Mouse (Mus musculus) adipocyte (in vitro differentiated cells): ENCODE results near the gene Supt4a.

Source experiments
- DNase-seq: peaks from one replicate; pipeline ENCODE4 v3.0.0-alpha.2; 2016; ENCODE audit warnings: low spot score

The Supt4a gene

DNA sequence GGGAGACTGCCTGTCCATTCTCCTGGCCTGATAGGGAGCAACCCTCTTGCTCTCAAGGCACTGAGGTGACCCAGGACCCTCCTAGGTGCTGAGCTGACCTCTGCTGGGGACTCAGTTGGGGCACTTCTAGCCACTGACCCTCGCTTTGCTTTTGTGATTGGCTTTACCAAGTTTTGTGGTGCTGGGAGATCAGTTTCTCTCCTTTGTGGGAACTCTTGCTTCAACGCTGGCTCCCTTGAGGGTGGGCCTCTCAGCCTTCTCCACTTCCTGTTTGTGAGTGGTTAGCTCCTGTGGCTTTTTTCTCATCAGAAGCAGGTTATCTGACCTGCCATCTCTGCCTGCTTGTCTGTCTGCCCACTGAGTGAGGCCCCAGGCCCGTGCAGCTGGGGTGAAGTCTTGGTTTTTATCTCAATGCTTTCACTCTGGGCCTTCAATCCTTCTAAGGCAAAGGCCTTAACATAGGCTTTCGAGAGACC, 14.2 kb downstream of the Supt4a start:
- DNase-seq: no peak

DNA sequence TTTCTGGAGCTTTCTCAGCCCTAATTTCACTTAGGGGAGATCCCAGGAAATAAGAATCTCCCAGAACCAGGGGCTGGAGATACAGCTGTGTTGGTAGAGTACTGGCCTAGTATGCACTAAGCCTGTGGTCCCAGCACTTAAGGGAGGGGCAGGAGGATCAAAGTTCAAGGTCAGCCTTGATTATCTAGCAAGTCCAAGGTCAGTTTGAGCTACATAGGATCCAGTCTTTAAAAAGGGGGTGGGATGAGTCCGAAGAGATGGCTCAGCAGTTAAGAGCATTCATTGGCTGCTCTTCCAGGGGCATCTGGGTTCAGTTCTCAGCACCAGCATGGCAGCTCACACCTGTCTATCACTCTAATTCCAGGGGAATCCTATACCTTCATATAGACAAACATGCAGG, 15.0 kb downstream of the Supt4a start:
- no peak for DNase-seq

DNA sequence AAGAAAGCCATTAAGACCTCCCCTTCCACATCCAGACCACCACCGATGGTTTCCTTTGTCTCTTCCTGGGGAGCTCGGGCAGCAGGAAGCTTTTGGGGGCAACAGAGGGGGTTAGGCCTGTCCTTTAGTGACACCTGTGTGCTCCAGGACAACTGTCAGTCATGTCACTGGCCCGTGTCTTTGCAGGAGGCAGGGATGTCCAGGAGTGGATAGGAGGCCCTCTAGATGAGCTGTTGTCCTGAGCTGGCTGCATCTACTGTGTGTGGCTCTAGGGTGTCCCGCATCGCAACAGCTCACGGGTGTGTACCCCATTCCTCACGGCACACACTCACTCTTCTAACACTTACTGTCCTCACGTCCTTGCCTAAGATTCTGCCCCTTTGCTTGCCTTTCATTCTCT, 15.9 kb downstream of the Supt4a start:
- DNase-seq: no peak

DNA sequence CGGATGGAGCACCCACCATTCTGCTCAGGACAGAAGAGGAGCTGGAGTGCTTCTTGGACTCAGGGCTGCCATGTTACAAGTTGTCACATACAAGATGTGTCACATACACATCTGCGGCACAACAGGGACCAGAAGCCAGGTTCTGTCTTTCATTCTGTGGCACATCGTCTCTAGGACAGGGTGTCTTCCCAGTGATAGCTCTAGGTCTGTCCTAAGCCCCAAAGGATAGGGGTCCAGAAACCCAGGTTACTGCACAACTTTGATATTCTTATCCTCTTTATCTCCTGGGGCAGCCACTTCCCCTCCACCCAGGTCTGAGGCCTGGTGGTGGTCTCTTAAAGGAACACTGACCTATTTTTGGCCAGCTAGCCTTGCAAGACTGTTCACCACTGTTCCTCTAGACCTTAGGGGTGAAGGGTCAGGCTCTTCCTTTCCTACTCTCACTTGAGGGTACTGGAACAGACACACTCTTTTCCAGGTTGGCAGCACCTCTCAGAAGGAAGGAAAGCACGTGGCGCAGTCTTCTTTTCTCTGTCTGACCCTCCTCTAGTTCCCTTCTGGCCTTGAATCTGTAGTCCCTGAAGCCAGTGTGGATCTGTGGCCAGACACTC, 16.6 kb downstream of the Supt4a start:
- no peak for DNase-seq

DNA sequence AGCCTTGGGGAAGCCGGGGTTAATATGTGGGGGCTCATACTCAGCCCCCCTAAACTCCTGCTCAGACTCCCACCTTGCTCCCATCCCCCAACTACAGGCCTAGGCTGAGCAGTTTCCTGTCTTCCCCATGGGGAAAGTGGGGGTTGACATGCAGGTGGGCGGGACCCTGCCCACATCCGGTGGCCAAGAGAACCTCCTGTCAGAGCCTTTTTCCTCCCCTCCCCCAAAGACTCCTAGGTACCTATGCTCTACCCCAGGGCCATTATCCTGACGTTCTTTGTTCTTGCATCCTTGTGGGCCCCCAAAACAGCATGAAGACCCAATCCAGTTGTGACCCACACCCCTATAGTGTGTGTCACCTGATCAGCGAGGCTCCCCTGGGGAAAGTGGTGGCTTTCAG, 17.3 kb downstream of the Supt4a start:
- DNase-seq: no peak

DNA sequence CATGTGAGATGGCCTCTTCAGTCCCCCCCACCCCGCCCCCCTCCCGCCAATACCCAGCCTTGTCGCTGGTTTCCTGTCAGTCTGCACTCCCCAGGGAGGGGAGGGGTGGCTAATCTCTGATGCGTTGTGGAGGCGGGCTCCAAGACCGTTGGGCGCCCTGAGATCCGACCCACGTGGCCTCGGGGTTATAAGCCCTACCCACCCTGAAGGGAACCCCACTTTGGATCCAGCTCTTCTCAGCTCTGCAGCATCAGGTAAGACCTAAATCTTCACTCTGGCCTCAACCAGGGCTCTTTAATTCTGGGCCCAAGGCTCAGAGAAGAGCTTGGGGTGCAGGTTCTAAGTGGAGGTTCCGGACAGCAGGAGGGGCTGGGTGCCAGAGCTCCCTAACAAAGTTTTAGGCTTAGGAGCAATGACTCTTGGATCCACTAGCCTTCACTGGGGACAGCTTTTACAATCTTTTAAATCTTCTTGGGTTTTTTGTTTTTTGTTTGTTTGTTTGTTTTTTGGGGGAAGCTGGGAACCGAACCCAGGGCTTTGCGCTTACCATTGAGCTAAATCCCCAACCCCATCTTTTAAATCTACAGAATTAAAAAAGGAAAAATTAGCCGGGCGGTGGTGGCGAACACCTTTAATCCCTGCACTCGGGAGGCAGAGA, 18.1 kb downstream of the Supt4a start:
- DNase-seq: no peak

DNA sequence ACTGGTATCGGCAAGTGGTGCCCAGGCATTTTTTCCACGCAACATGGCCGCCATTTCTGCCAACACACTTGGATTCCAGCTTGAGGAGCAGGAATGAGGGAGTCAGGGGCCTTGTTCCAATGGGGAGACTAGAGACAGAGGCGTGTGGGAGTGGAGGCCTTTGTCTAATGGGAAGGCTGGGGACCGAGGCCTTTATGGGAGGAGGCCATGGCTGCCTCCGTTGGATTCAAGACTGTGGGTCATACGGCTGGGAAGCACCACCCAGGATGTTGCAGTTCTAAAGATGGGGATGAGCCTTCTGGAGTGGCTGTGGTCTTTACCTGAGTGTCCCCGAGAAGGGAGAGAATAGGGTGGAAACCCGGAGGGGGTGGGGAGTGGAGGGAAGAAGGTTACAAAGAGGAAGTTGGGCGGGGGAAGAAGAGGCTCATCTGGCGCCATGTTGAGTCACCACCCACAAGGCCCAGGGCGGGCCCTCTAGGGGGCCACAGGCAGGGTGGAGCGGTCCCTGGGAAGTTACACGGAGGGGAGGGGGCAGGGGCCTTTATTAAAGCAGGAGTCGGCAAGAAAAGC, 19.0 kb downstream of the Supt4a start:
- no peak for DNase-seq

DNA sequence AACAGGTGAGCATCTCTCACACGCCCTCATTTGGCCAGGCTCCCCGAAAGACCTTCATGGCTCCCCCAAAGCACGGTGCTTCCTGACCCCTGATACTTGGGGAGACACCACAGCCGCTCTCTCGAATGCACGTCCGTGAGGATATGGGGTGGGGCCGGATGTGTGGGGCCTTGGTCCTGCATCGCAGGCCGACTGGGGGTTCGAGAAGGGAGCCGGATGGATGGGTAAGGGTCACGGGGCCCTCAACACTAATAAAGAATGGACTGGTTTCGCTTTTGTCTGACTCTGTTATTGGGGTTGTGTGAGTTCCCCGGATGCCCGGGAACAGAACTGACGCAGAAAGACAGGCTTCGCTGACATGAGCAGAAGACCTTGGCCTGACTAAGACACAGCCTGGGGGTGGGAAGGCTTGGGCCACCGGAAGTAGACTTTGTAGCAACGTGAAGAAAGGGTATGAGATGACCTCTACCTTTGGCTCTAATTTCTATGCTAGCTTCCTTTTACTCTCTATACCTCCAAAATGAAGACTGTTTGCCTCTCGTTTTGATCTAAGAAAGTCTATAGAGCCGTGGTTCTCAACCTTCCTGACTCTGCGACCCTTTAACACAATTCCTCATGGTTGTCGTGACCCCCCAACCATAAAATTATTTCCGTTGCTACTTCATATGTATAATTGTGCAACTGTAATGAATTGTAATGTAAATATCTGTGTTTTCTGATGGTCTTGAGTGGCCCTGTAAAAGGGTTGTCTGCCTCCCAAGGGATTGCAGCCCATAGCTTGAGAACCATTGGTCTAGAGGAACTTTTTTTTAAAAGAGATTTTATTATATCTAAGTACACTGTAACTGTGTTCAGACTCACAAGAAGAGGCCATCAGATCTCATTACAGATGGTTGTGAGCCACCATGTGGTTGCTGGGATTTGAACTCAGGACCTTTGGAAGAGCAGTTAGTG, 19.9 kb downstream of the Supt4a start:
- no peak for DNase-seq

DNA sequence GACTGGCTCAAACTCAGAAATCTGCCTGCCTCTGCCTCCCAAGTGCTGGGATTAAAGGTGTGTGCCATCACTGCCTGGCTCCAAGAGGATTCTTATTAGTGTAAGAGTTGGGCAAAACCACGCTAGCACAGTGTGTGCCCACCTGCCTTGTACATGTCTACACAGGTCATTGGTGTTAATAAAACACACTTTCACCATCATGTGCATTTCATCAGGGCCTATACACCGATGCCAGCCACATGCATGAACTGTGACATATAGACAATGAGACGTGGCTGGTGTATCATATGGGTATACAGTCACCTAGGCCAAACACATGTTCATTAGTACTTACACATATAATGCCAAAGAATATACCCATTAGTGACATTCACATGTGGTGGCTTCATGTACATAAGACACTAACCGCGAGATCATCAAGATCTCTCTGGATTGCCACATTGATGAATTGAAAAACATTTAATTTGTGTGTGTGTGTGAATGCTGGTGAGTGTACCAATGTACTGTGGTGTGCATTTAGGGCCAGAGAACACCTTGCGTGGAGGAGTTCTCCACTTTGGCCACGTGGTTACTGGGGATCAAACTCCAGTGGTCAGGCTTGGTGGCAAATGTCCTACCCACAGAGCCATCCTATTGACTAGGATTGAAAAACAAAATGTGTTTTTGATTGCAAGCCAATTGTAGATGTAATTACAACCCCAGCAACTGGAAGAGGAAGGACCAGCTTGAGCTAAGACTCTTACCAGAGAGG, 21.0 kb downstream of the Supt4a start:
- no peak for DNase-seq

DNA sequence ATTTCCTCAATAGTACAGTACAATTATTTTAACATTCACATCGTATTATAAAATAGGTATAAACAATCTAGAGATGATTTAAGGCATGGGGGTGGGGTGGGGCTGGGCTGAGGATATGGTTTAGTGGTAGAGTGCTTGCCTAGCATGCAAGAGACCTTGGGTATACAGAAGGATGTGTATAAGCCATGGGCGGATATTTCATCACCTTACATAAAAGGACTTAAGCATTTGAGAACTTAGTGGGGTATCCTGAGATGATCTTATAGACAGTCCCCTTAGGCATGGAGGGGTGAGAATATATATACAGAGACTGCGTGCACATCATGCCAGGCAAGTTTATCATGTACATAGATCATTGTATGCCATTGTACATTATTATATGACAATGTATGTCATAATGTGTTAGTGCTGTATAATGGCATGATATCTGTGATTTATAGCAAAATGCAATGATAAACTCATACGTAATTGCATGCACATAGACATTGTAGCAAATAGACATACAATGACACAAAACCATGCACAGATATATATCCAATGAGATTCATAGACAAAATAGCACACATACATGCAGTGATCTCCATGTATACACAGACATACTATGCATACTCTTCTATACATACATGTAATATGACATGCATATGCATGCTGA, 21.7 kb downstream of the Supt4a start:
- no peak for DNase-seq

DNA sequence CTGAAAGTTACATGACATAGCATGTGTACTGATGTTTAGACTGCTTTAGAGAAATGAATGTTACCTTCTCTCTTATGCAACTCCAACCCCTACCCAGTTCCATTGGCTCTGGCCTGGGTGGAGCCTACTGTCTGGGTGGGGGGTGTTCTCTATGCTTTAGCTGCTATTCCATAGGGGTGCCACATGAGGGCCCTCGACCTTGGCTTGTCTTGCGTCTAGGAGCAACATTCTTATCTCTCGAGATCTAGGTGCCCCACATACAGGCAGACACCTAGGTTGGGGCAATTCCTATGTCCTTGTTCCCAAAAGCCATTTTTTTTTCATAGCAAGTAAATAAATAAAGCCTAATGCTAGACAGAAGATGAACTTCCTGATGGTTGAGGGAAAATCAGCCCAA, 22.3 kb downstream of the Supt4a start:
- DNase-seq: no peak

DNA sequence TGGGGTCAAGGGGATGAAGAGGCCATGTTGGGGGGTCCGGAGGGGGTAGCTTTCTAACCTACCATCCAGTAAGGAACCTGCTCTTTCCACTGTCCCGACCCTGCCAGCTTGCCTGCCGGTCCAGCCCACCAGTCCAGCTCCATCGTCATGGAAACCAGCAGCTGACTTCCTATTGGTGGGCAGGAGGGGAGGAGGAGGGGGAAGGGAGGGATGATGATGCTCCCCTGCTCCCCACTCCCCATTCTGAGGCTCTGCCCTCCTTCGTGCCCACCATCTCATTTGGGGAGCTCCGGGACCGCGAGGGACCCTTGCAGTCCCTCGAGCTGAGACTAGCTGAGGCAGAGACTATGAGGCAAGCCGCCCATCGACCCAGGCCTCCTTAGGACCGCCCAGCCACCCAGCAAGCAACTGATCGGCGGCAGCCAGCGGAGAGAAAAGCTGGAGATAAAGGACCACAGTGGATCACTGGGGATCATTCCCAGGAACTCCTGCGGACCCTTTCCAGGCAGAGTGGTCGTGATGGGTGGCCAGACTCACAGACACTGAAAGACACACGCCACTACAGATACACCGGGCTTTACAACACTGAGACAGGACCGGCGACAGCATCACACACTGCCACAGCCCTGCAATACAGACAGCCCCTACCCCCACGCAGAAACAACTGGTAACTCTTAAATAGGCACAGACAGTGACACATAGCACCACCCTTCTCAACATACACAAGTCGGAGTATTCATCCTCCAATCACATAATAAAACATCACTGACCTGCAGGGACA, 23.1 kb downstream of the Supt4a start, which contains the start of gene Tspoap1:
Tspoap1 (plus strand) TSS at position 241 of the 781 bp plus-strand sequence.
- no peak for DNase-seq

DNA sequence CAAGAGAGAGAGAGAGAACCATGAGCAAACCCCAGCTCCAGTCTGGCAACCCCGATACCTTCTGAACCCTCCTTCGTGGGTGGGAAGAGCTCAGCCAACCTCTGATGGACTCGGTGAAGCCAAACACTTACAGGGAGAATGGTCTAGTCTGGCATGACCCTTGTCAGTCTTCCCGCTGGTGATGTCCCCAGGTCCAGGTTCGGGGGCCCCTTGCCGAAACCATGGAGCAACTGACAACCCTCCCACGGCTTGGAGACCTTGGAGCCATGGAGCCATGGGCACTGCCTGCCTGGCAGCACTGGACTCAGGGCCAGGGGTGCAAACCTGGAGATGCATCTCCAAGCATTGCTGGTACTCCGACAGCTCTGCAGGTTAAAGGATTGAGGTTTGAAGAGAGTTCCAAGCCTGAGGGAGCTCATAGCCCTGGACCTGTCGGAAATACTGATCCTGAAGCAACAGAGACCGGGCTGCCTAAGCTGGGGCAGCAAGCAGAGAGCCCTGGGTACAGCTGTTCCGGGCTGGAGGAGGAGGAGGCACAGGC, 23.9 kb downstream of the Supt4a start:
- no peak for DNase-seq

DNA sequence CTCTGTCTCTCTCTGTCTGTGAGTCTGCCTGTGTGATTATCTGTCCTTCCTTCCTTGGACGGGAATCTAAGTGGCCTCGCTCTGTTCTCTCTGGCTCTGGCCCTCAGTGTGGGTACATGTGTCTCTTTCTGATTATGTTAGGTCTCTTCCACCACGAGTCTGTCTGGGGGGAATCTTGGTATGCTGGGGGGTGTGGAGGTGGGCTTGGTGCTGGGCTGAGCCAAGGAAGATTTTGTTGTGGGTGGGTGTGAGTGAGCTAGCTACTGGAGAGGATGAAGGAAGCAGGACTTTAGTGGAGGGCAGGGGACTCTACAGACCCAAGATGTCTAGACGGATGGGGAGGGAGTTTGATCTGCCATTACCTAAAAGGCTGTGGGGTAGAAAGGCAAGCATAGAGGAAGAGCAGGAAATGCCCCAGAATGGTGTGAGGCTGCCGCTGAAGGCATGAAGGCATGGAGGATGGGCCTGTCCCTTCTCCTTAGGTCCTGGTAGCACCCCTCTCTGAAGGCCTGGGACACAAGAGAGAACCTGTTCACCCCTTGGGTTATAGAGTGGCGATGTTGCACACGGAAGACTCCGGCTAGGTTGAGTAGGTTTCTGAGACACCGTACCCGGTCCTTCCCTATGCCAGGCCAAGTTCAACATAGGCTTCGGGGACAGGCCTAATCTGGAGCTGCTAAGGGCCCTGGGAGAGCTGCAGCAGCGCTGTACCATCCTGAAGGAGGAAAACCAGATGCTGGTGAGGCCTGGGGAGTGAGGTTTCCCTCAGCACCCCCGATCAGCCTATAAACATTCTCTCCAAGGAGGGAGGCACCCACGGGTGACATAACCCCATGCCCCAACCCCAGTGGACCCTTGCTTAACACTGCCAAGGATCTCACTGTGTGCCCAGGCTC, 24.7 kb downstream of the Supt4a start:
- DNase-seq: no peak

DNA sequence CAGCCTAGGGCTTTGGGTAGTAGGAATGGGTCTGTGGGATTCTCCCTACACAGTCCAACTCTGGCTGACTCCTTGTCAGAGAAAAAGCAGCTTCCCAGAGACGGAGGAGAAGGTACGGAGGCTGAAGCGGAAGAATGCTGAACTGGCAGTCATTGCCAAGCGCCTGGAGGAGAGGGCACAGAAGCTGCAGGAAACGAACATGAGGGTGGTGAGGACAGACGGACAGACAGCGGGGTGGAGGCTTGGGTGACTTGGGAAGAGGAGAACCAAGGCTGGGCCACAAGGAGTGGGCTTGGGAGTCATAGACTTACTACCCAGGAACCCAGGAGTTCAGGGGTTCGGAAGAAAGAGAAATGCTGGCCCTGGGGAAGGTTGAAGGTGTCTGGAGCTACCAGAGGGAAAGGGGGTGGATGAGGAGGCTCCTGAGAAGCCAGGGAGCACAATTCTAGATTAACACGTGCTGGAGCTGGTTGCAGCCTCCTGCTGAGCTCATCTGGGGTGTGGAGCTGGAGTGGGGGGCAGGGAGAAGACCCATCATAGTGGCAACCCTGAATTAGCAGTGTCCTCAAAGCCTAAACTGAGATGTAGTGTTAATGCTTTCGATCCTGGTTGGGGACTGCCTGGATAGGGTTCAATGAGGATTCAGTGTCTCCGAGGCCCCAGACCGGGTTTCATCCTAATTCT, 25.5 kb downstream of the Supt4a start:
- no peak for DNase-seq

DNA sequence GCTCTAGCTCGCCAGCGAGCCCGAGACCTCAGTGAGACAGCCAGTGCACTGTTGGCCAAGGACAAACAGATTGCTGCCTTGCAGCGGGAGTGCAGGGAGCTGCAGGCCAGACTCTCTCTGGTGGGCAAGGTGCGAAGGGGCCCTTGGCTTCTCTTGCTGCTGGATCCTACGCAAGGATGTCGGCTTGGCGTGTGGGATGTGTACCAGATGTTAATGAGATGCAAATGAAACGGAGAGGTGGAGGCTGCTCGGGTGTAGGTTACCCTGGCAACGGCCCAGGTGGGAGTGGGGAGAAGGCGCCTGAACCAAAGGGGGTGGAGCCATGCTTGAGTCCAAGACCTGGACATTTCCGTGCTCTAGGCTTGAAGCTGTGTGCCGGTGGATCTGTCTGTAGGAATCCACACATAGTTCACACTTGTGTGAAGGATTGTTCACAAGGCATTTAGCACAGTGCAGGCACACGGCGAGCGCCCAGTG, 26.2 kb downstream of the Supt4a start:
- no peak for DNase-seq

DNA sequence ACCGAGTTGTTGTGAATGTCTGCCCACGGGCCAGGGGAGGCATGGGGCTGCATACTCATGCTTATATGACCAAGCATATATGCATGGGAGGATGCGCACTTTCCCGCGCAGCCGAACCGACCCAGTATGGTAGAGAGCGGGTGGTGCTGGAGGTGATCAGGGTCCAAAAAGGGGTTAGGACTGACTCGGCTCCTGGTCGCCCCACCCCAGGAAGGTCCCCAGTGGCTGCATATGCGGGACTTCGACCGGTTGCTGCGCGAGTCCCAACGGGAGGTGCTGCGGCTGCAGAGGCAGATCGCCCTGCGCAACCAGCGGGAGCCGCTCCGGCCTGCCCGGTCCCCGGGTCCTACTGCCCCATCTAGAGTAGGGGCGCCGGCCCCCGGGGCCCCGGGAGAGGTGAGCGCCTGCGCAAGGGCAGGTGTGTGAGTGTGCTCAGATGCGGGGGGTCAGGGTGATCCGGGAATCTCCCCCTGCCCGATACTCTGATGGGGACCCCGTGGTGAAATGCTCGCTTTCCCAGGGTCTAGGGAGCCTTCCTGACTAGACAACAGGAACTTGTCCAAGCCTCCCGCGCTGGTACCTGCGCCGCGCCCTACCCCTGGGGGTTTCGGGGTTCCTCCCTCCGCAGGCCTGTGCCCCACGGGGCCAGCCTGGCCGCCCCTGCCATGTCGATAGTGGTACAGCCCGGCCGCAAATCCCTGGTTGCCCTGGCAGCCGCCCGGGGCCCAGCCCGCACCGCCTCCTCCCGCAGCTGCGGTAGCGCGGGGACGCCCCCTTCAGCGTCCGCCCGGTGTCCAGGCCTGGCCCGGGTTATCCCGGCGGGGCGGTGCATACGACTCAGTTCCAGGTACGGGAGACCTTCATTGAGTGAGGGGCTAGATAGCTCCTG, 26.9 kb downstream of the Supt4a start:
- no peak for DNase-seq
